Mouse (Mus musculus): ENCODE results near the gene Lmna. TPM values are rescaled to one million over a fixed set of nuclear protein-coding genes. Genes with fewer than 3 reads are reported as not detected.

Lmna gene
- polyA plus RNA-seq, 1 experiment from 2014 or later = 62.3 TPM

DNA sequence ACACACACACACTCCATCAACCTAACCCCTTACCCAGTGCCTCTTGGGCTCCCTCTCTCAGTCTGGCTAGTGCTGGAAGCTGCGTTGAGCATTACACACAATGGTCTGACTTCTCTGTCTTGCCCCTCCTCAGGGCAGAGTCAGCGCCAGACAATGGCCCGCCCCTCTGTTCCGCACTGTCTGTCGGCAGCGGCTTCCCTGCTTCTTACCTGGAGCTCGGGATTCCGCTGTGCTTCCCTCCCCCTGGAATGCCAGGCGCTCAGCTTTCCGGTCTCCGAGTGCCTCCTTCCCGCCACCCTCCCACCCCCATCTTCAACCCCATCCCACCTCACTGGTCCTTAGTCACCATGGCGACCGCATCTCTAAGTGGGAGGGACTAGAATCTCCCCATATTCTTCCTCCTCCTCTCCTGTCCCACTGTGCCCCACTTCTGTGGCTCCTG, 51.0 kb downstream of the Lmna start:
- WGBS = under 1% methylated on average over 14 of the region's 14 CpGs
- H3K36me3 ChIP-seq (ENCODE audit: control insufficient read depth, insufficient read depth, low read length) = peaks cover 3% of the 10 kb centered on the region; the same call in 1 of the 2 replicates
- H3K27ac ChIP-seq (ENCODE audit: low read depth, low read length) = peak overlapping the region; percentile 77
- H3K4me3 ChIP-seq (ENCODE audit: low read length) = peak overlapping the region; percentile 52
- H3K9ac ChIP-seq (ENCODE audit: low read depth, low read length) = peak overlapping the region; percentile 73
- H3K27me3 ChIP-seq (replicated peaks; ENCODE audit: control insufficient read depth, insufficient read depth, low read length) = no peaks in the 10 kb centered on the region
- H3K4me1 ChIP-seq (ENCODE audit: control insufficient read depth, insufficient read depth, low read depth, low read length) = peaks cover 18% of the 10 kb centered on the region
- peak; percentile 84 for ATAC-seq
- no peaks in the 10 kb centered on the region for H3K9me3 ChIP-seq (ENCODE audit: control insufficient read depth, low read length)
- H3K4me2 ChIP-seq (ENCODE audit: low read length) = peak overlapping the region; percentile 79

GRCm38 (mm10) chr3:88456746-88457532, 52.8 kb downstream of the Lmna start:
- Histone ChIP-seq H3K27ac (ENCODE audit: low read depth, low read length) (peak overlapping the region; percentile 24; the same call in 1 of the 2 replicates), H3K9me3 (ENCODE audit: control insufficient read depth, low read length) (no peaks in the 10 kb centered on the region)
- WGBS = 67% methylated on average over 7 of the region's 7 CpGs

DNA sequence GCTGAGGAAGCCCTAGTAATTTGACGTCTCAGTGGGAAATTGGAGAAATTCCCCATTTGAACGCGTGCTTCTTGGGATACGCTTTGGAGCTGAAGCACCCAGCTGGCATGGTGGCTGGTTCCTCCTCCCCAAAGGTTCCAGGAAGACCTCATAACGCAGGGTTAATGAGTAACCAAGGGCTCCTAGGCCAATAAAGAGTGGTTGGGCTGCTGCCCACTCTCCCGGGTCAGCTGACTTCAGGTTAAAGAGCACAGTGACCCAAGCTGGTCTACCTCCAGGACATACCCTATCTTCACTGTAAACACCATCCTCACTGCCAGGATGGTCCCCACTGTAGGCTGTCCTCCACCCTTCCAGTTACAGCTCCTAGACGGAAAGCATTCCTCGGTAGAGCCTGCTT, 53.4 kb downstream of the Lmna start:
- Histone ChIP-seq H3K4me2 (ENCODE audit: low read length) (no peak overlapping the region; the same call in 1 of the 2 replicates), H3K36me3 (ENCODE audit: control insufficient read depth, insufficient read depth, low read length) (peaks cover 3% of the 10 kb centered on the region; the same call in 1 of the 2 replicates), H3K27me3 (replicated peaks; ENCODE audit: control insufficient read depth, insufficient read depth, low read length) (no peaks in the 10 kb centered on the region), H3K9me3 (ENCODE audit: control insufficient read depth, low read length) (no peaks in the 10 kb centered on the region), H3K4me3 (ENCODE audit: low read length) (no peak overlapping the region), H3K27ac (ENCODE audit: low read depth, low read length) (no peak overlapping the region), H3K4me1 (ENCODE audit: control insufficient read depth, insufficient read depth, low read depth, low read length) (peaks cover 18% of the 10 kb centered on the region), H3K9ac (ENCODE audit: low read depth, low read length) (no peak overlapping the region)
- ATAC-seq = no peak
- 84% methylated on average over 8 of the region's 8 CpGs for WGBS

More at GRCm38 (mm10) chr3:88456746-88457532, 52.8 kb downstream of the Lmna start:
- H3K4me1 ChIP-seq (ENCODE audit: control insufficient read depth, insufficient read depth, low read depth, low read length) = peaks cover 18% of the 10 kb centered on the region
- peak overlapping the region; percentile 79 for H3K4me2 ChIP-seq (ENCODE audit: low read length)
- H3K27me3 ChIP-seq (replicated peaks; ENCODE audit: control insufficient read depth, insufficient read depth, low read length) = no peaks in the 10 kb centered on the region
- ATAC-seq = no peak
- peak overlapping the region; percentile 67 for H3K9ac ChIP-seq (ENCODE audit: low read depth, low read length)
- peak overlapping the region; percentile 52 for H3K4me3 ChIP-seq (ENCODE audit: low read length)
- peaks cover 3% of the 10 kb centered on the region; the same call in 1 of the 2 replicates for H3K36me3 ChIP-seq (ENCODE audit: control insufficient read depth, insufficient read depth, low read length)

- 78% methylated on average over 18 of the region's 18 CpGs for WGBS
Observed at GRCm38 (mm10) chr3:88455588-88456264, 54.0 kb downstream of the Lmna start.

DNA sequence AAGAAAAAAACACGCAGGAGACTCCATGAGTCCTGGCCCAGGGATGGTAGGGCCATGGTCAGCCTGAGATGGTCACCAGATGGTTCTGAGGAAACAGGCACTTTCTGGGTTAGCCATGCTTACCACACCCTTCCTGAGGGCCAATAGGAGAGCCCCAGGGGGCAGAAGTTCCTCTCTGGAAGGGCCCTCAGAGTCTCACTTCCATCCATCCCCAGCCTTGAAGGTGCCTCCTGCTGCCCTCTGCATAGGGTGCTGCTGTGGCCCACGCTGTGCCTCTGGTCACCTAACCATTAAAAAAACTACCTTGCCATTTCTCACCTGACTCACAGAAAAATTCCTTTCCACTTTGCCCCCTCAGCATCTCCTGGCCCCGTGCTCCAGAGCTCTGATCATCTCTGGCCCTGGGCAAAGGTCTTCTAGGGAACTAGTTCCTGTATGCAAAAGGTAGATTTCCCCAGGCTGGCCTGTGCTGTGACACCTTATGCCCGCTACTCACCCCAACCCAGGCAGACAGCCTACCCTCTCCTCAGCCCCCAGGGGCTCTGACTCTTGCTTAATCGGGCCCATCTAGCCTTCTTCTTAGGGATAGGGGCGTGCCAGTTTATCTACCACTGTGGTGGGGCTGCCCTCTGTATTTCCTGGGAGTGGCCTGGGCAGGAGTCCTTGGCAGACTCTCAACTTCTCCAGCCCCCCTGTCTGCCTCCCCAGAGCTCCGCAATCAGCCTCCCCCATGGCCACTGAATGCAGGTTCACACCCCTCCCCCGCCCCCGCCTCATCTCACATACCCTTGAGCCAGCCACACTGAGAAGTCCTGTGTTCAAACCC, 54.8 kb downstream of the Lmna start:
- no peak for ATAC-seq
- Histone ChIP-seq H3K9ac (ENCODE audit: low read depth, low read length) (no peak overlapping the region), H3K27me3 (replicated peaks; ENCODE audit: control insufficient read depth, insufficient read depth, low read length) (no peaks in the 10 kb centered on the region), H3K36me3 (ENCODE audit: control insufficient read depth, insufficient read depth, low read length) (peaks cover 6% of the 10 kb centered on the region; the same call in 1 of the 2 replicates), H3K27ac (ENCODE audit: low read depth, low read length) (no peak overlapping the region), H3K4me1 (ENCODE audit: control insufficient read depth, insufficient read depth, low read depth, low read length) (peaks cover 18% of the 10 kb centered on the region), H3K9me3 (ENCODE audit: control insufficient read depth, low read length) (no peaks in the 10 kb centered on the region), H3K4me3 (ENCODE audit: low read length) (no peak overlapping the region), H3K4me2 (ENCODE audit: low read length) (no peak overlapping the region)
- 58% methylated on average over 9 of the region's 9 CpGs for WGBS

More at GRCm38 (mm10) chr3:88455588-88456264, 54.0 kb downstream of the Lmna start:
- Histone ChIP-seq H3K36me3 (ENCODE audit: control insufficient read depth, insufficient read depth, low read length) (peaks cover 3% of the 10 kb centered on the region; the same call in 1 of the 2 replicates), H3K4me2 (ENCODE audit: low read length) (no peak overlapping the region), H3K27ac (ENCODE audit: low read depth, low read length) (no peak overlapping the region), H3K4me1 (ENCODE audit: control insufficient read depth, insufficient read depth, low read depth, low read length) (peaks cover 18% of the 10 kb centered on the region), H3K4me3 (ENCODE audit: low read length) (no peak overlapping the region), H3K9ac (ENCODE audit: low read depth, low read length) (no peak overlapping the region), H3K27me3 (replicated peaks; ENCODE audit: control insufficient read depth, insufficient read depth, low read length) (no peaks in the 10 kb centered on the region), H3K9me3 (ENCODE audit: control insufficient read depth, low read length) (no peaks in the 10 kb centered on the region)
- ATAC-seq = no peak

DNA sequence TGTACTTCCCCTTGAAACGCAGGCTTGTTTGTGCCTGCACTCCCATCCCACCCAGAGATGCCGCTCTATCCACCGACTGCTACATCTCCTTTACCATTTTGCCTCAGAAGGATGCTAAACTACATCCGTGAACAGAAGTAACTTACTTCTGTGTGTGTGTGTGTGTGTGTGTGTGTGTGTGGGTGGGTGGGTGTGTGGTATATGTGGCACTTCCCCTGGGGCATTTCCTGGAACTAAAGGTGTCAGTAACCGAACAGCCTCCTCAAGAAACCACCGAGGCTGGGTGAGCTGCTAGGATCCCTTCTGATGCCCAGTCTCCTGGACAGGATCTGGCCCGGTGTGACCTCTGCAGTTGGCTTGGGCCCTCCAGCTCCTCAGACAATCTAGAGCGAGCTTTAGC, 55.8 kb downstream of the Lmna start:
- no peaks in the 10 kb centered on the region for H3K9me3 ChIP-seq (ENCODE audit: control insufficient read depth, low read length)
- no peak overlapping the region for H3K27ac ChIP-seq (ENCODE audit: low read depth, low read length)
- peaks cover 18% of the 10 kb centered on the region for H3K4me1 ChIP-seq (ENCODE audit: control insufficient read depth, insufficient read depth, low read depth, low read length)
- no peak overlapping the region for H3K9ac ChIP-seq (ENCODE audit: low read depth, low read length)
- no peak overlapping the region for H3K4me3 ChIP-seq (ENCODE audit: low read length)
- H3K27me3 ChIP-seq (replicated peaks; ENCODE audit: control insufficient read depth, insufficient read depth, low read length) = no peaks in the 10 kb centered on the region
- WGBS = 79% methylated on average over 8 of the region's 8 CpGs
- H3K4me2 ChIP-seq (ENCODE audit: low read length) = no peak overlapping the region
- peaks cover 6% of the 10 kb centered on the region; the same call in 1 of the 2 replicates for H3K36me3 ChIP-seq (ENCODE audit: control insufficient read depth, insufficient read depth, low read length)
- no peak for ATAC-seq

- no peak overlapping the region for H3K4me2 ChIP-seq (ENCODE audit: low read length)
- no peaks in the 10 kb centered on the region for H3K27me3 ChIP-seq (replicated peaks; ENCODE audit: control insufficient read depth, insufficient read depth, low read length)
- peaks cover 17% of the 10 kb centered on the region for H3K4me1 ChIP-seq (ENCODE audit: control insufficient read depth, insufficient read depth, low read depth, low read length)
- no peak overlapping the region for H3K4me3 ChIP-seq (ENCODE audit: low read length)
- peaks cover 8% of the 10 kb centered on the region; the same call in 1 of the 2 replicates for H3K36me3 ChIP-seq (ENCODE audit: control insufficient read depth, insufficient read depth, low read length)
- H3K27ac ChIP-seq (ENCODE audit: low read depth, low read length) = no peak overlapping the region
- 63% methylated on average over 8 of the region's 8 CpGs for WGBS
- ATAC-seq = no peak
- H3K9me3 ChIP-seq (ENCODE audit: control insufficient read depth, low read length) = no peaks in the 10 kb centered on the region
- no peak overlapping the region for H3K9ac ChIP-seq (ENCODE audit: low read depth, low read length)
Observed at GRCm38 (mm10) chr3:88453369-88453768, 56.4 kb downstream of the Lmna start.

- WGBS = 76% methylated on average over 6 of the region's 6 CpGs
- no peak for ATAC-seq
Observed at GRCm38 (mm10) chr3:88452716-88453115, 57.0 kb downstream of the Lmna start.

More at GRCm38 (mm10) chr3:88452716-88453115, 57.0 kb downstream of the Lmna start:
- H3K9me3 ChIP-seq (ENCODE audit: control insufficient read depth, low read length) = no peaks in the 10 kb centered on the region
- H3K9ac ChIP-seq (ENCODE audit: low read depth, low read length) = no peak overlapping the region
- no peaks in the 10 kb centered on the region for H3K27me3 ChIP-seq (replicated peaks; ENCODE audit: control insufficient read depth, insufficient read depth, low read length)
- H3K27ac ChIP-seq (ENCODE audit: low read depth, low read length) = no peak overlapping the region
- H3K36me3 ChIP-seq (ENCODE audit: control insufficient read depth, insufficient read depth, low read length) = peaks cover 12% of the 10 kb centered on the region; the same call in 1 of the 2 replicates
- H3K4me3 ChIP-seq (ENCODE audit: low read length) = no peak overlapping the region
- no peak overlapping the region for H3K4me2 ChIP-seq (ENCODE audit: low read length)
- peaks cover 14% of the 10 kb centered on the region for H3K4me1 ChIP-seq (ENCODE audit: control insufficient read depth, insufficient read depth, low read depth, low read length)

Data from hindbrain, embryonic 16.5 days (tissue).